Mouse (Mus musculus) CH12.LX (cell line): ENCODE measurements around the gene Mpz.

Source experiments
- CHD1 ChIP-seq: IDR thresholded peaks from 2 replicates; pipeline ENCODE4 v1.6.1; 2012; ENCODE audit warnings: low read depth, low read length, improper control_type of control experiment, inconsistent platforms
- CHD2 ChIP-seq: IDR thresholded peaks from 2 replicates; pipeline ENCODE4 v1.6.1; 2011; ENCODE audit warnings: low read length, improper control_type of control experiment
- CTCF ChIP-seq, 2 experiments: IDR thresholded peaks in 1 of 2; conservative IDR thresholded peaks in 1 of 2; 2 replicates each; pipeline ENCODE4 v1.5.1; 2011 to 2012; ENCODE audit warnings: low read depth in 2 of 2, low read length in 2 of 2, improper control_type of control experiment in 1 of 2, inconsistent platforms in 1 of 2, mild to moderate bottlenecking in 1 of 2, moderate library complexity in 1 of 2
- E2F4 ChIP-seq: IDR thresholded peaks from 2 replicates; pipeline ENCODE4 v1.6.1; 2011; ENCODE audit warnings: low read depth, low read length, improper control_type of control experiment; ENCODE audit not compliant: insufficient replicate concordance
- ELF1 ChIP-seq: IDR thresholded peaks from 2 replicates; pipeline ENCODE4 v1.6.1; 2014; ENCODE audit warnings: low read depth, mild to moderate bottlenecking, inconsistent platforms, low read length, improper control_type of control experiment
- EP300 ChIP-seq: IDR thresholded peaks from 2 replicates; pipeline ENCODE4 v1.6.1; 2011; ENCODE audit warnings: low read length, improper control_type of control experiment
- HCFC1 ChIP-seq: IDR thresholded peaks from 2 replicates; pipeline ENCODE4 v1.6.1; 2012; ENCODE audit warnings: low read depth, mild to moderate bottlenecking, inconsistent platforms, low read length, improper control_type of control experiment
- KAT2A ChIP-seq: IDR thresholded peaks from 2 replicates; pipeline ENCODE4 v1.6.1; 2012; ENCODE audit warnings: low read length, improper control_type of control experiment, inconsistent platforms; ENCODE audit not compliant: insufficient replicate concordance
- MAFK ChIP-seq: IDR thresholded peaks from 2 replicates; pipeline ENCODE4 v1.6.1; 2011; ENCODE audit warnings: low read length, improper control_type of control experiment; ENCODE audit not compliant: insufficient replicate concordance
- MAX ChIP-seq: IDR thresholded peaks from 2 replicates; pipeline ENCODE4 v1.6.1; 2011; ENCODE audit warnings: low read length, improper control_type of control experiment
- POLR2A ChIP-seq: IDR thresholded peaks from 2 replicates; pipeline ENCODE4 v1.6.1; 2011; ENCODE audit warnings: low read depth, mild to moderate bottlenecking, improper control_type of control experiment, low read length
- RAD21 ChIP-seq: IDR thresholded peaks from 2 replicates; pipeline ENCODE4 v1.6.1; 2011; ENCODE audit warnings: low read depth, mild to moderate bottlenecking, low read length, improper control_type of control experiment, moderate library complexity
- USF1 ChIP-seq: IDR thresholded peaks from 2 replicates; pipeline ENCODE4 v1.6.1; 2014; ENCODE audit warnings: low read depth, mild to moderate bottlenecking, inconsistent platforms, low read length, improper control_type of control experiment

DNA sequence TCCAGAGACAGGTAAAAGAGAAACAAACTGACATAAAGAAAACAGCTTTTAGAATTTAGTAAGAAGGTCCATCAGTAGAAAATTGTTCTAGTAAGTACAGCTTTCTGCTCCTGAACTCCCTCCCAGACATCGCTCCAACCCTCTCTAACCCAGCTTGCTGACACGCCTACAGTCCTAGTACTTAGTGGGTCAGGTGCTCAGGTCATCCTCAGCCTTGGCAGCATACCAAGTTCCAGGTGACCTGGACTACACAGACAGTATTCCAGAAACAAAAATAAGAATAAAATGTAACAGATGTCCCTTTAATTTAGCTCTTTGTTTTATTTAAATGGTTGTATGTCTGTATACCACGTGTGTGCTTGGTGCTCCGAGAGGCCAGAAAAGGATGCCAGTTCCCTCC lies 1.5 kb downstream of the Mpz start:
- TF ChIP-seq EP300, result no peak
- TF ChIP-seq KAT2A, result no peak
- TF ChIP-seq E2F4, result no peak
- no peak for TF ChIP-seq CTCF (conservative IDR thresholded peaks at IDR 0.05 in 1 of 2, IDR thresholded peaks at IDR 0.05 in 1 of 2; ENCODE audit: low read depth in 2 of 2, low read length in 2 of 2)
- no peak for TF ChIP-seq POLR2A
- no peak for TF ChIP-seq ELF1
- TF ChIP-seq MAFK, result no peak
- TF ChIP-seq RAD21, result no peak
- no peak for TF ChIP-seq CHD2
- TF ChIP-seq CHD1, result no peak
- TF ChIP-seq MAX, result no peak
- TF ChIP-seq HCFC1, result no peak
- no peak for TF ChIP-seq USF1
